Mouse (Mus musculus) hindbrain, embryonic 10.5 days (tissue): ENCODE data around the gene Gm45062. TPM values are rescaled to one million over a fixed set of nuclear protein-coding genes. Genes with fewer than 3 reads are reported as not detected.
"Not testable (repeated sequence)": the region's sequence is repeated elsewhere in the genome, so short reads cannot be mapped to it uniquely, and the experiment has no call there.

Source experiments
- DNase-seq: peaks from one replicate; pipeline ENCODE4 v3.0.0-alpha.2; 2017; ENCODE audit warnings: low spot score
- H3K27ac ChIP-seq: fragments of 300-500 bp; sonication (generic); 2 replicates; pipeline ENCODE4 v1.5.1; 2016; ENCODE audit warnings: mild to moderate bottlenecking, moderate library complexity
- H3K27me3 ChIP-seq: fragments of 300-500 bp; sonication (generic); 2 replicates; pipeline ENCODE4 v1.6.1; 2016; ENCODE audit warnings: mild to moderate bottlenecking; ENCODE audit not compliant: poor library complexity, insufficient read depth, severe bottlenecking
- H3K36me3 ChIP-seq: fragments of 300-500 bp; sonication (generic); 2 replicates; pipeline ENCODE4 v1.6.1; 2016; ENCODE audit warnings: mild to moderate bottlenecking, moderate library complexity
- H3K4me1 ChIP-seq: fragments of 300-500 bp; sonication (generic); replicated peaks from 2 replicates; pipeline ENCODE4 v1.6.1; 2016; ENCODE audit warnings: mild to moderate bottlenecking
- H3K4me3 ChIP-seq: fragments of 300-500 bp; sonication (generic); 2 replicates; pipeline ENCODE4 v1.5.1; 2016; ENCODE audit warnings: mild to moderate bottlenecking, moderate library complexity
- H3K9me3 ChIP-seq: fragments of 300-500 bp; sonication (generic); 2 replicates; pipeline ENCODE4 v1.6.1; 2016; ENCODE audit warnings: mild to moderate bottlenecking, moderate library complexity
- WGBS: fragments of 180-500 bp; shearing (Covaris S2); methylation state at CpG from one replicate; pipeline ENCODE4 v1.1.7; 2016; 5-methylcytosine and 5-hydroxymethylcytosine counted together
- polyA plus RNA-seq: library from polyadenylated mRNA; unstranded; fragments of >200 nt; fragmentation: Nextera tagmentation; extraction: Ambion mirVana; gene quantifications from 2 replicates; pipeline ENCODE4 v1.2.1, GENCODE M21; 2016

Gene Gm45062
- polyA plus RNA-seq, 1 experiment from 2014 or later = 9.1 TPM

DNA sequence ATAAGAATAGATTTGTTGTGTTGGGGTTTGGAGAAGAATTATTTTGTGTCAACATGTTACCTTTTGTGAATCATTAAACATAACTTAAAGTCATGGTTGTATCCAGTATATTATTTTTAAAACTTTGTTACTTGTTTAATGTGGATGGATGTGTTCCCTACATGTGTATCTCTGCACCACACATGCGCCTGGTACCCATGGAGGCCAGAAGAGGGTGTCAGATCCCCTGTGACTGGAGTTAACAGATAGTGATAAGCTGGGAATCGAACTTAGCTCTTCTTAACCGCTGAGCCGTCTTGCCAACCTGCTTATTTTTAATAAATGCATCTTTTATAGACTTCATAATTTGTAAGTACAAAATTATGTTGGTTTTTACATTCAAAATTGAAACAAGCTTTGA, 262.0 kb downstream of the Gm45062 start:
- H3K27me3 ChIP-seq = no peaks in the 10 kb centered on the region
- no peak overlapping the region for H3K27ac ChIP-seq
- H3K36me3 ChIP-seq = no peaks in the 10 kb centered on the region
- H3K4me1 ChIP-seq = no peaks in the 10 kb centered on the region
- no peaks in the 10 kb centered on the region for H3K9me3 ChIP-seq
- H3K4me3 ChIP-seq = no peak overlapping the region
- no peak for DNase-seq
- WGBS = 94% methylated on average over 4 of the region's 4 CpGs

DNA sequence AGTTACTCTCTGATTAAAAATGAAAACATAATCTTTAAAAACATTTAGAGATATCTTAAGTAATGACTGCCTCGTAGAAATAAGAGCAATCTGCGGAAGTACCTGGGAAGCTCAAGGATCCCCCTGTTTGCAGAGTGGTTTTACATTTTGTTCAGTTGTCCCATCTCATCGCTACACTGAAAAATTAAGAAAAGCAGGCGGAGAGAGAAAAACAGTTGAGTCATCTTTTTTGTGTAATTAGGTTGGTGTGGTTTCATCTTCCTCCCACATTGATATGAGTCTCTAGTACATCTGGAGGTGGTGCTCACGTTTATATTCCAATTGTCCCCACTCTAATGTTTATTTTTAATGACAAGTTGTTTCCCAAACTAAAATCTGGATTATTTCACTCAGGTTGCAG, 265.5 kb downstream of the Gm45062 start:
- Histone ChIP-seq H3K36me3 (no peaks in the 10 kb centered on the region), H3K9me3 (no peaks in the 10 kb centered on the region), H3K27ac (no peak overlapping the region), H3K27me3 (no peaks in the 10 kb centered on the region), H3K4me3 (no peak overlapping the region), H3K4me1 (no peaks in the 10 kb centered on the region)
- 90% methylated on average over 5 of the region's 5 CpGs for WGBS
- no peak for DNase-seq

DNA sequence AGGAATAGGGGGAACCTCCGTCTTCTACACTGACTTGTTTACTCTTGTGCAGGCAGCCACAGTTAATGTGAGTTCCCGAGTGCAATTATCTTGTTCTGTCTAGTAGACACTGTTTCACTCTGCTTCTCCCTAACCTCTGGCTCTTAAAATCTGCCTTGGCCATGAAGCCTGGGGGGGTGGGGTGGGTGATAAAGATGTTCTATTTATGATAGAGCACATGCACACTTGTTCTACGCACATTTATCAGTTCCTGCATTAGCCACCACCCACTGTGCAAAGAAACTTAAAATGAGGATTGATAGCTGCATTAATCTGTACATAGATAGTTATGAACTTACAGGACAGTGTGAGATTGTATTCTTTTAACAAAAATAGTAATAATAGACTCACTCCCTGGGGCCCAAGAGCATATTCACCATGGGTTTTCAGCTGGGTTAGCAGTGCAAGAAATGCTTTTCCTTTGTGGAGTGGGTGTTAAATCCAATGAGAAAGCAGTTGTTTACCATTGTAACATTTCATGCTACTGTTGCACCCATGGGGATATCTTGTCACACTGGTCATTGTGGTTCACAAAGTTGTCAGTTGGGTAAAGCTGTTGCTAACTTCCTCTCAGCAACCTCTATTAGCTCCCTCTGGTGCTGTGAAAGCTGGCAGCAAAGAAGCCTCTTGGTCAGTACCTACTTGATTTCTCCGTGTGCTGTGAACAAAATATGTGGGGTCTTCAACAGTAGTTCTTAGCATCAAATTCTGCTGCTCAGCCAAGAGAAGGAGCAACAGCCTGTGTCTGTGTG, 272.0 kb downstream of the Gm45062 start:
- Histone ChIP-seq H3K36me3 (no peaks in the 10 kb centered on the region), H3K27ac (no peak overlapping the region), H3K27me3 (no peaks in the 10 kb centered on the region), H3K9me3 (no peaks in the 10 kb centered on the region), H3K4me3 (no peak overlapping the region), H3K4me1 (no peaks in the 10 kb centered on the region)
- WGBS = 89% methylated on average over 4 of the region's 4 CpGs
- DNase-seq = no peak

DNA sequence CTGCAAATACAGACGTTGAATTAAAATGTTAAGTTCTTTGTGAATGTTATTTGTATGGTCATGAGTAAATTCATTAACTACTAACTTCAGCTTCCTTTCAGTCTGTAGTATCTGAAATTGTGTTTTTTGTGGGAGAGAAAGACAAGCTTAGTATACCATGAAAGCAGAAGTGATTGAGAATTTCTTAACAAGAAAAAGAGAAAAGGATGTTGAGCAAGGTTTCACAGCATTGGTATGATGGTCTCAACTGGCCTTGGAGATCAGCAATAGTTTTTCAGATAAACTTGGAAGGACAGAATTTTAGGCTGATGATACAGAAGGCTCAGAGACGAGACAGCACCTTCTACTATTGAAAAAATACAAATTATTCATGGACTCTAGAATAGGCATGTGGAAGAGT, 277.7 kb downstream of the Gm45062 start:
- Histone ChIP-seq H3K4me1 (no peaks in the 10 kb centered on the region), H3K36me3 (no peaks in the 10 kb centered on the region), H3K9me3 (no peaks in the 10 kb centered on the region), H3K27ac (no peak overlapping the region), H3K4me3 (no peak overlapping the region), H3K27me3 (no peaks in the 10 kb centered on the region)
- DNase-seq = no peak
- WGBS = 88% methylated on average over 2 of the region's 2 CpGs

DNA sequence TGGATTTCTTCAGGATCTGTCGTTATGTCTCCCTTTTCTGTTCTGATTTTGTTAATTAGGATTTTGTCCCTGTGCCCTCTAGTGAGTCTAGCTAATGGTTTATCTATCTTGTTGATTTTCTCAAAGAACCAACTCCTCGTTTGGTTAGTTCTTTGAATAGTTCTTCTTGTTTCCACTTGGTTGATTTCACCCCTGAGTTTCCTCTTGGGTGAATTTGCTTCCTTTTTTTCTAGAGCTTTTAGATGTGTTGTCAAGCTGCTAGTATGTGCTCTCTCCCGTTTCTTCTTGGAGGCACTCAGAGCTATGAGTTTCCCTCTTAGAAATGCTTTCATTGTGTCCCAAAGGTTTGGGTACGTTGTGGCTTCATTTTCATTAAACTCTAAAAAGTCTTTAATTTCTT, 282.3 kb downstream of the Gm45062 start:
- WGBS = 85% methylated on average over 4 of the region's 4 CpGs
- DNase-seq, H3K27ac ChIP-seq, H3K4me3 ChIP-seq, H3K9me3 ChIP-seq, H3K27me3 ChIP-seq, H3K4me1 ChIP-seq: not testable (repeated sequence)
- H3K36me3 ChIP-seq = peaks cover 19% of the 10 kb centered on the region

DNA sequence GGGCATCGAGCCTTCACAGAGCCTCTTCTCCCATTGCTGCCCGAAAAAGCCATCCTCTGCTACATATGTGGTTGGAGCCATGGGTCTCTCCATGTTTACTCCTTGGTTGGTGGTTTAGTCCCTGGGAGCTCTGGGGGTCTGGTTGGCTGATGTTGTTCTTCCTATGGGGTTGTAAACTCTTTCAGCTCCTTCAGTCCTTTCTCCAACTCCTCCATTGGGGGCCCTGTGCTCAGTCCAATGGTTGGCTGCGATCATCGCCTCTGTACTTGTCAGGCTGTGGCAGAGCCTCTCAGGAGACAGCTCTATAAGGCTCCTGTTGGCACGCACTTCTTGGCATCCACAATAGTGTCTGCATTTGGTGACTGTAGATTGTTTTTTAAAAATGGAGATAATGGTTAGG, 285.6 kb downstream of the Gm45062 start:
- H3K4me3 ChIP-seq = no peak overlapping the region
- WGBS = 97% methylated on average over 5 of the region's 5 CpGs
- no peaks in the 10 kb centered on the region for H3K4me1 ChIP-seq
- H3K27ac ChIP-seq = no peak overlapping the region
- H3K9me3 ChIP-seq = no peaks in the 10 kb centered on the region
- DNase-seq = no peak
- peaks cover 26% of the 10 kb centered on the region for H3K36me3 ChIP-seq
- no peaks in the 10 kb centered on the region for H3K27me3 ChIP-seq

DNA sequence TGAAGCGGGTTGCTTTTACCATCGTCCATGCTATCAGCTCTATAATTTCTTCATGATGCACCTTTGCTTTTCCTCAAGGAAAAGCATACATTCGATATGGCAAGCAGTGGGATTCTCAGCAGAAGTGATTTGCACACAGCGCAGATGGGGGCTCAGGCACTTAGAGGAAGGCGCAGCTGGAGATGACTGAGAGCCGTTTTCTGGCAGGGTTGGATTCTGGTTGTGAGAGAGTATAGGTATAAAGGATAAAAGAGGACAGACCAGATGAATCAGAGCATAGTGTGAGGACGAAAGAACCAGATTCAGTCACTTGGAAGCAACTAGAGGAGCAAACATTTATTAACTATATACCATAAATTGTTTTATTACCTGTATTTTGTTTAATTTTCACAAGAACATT, 286.5 kb downstream of the Gm45062 start:
- H3K27ac ChIP-seq = no peak overlapping the region
- H3K9me3 ChIP-seq = no peaks in the 10 kb centered on the region
- H3K27me3 ChIP-seq = no peaks in the 10 kb centered on the region
- no peak overlapping the region for H3K4me3 ChIP-seq
- DNase-seq = no peak
- H3K4me1 ChIP-seq = no peaks in the 10 kb centered on the region
- 95% methylated on average over 7 of the region's 7 CpGs for WGBS
- H3K36me3 ChIP-seq = peaks cover 30% of the 10 kb centered on the region

DNA sequence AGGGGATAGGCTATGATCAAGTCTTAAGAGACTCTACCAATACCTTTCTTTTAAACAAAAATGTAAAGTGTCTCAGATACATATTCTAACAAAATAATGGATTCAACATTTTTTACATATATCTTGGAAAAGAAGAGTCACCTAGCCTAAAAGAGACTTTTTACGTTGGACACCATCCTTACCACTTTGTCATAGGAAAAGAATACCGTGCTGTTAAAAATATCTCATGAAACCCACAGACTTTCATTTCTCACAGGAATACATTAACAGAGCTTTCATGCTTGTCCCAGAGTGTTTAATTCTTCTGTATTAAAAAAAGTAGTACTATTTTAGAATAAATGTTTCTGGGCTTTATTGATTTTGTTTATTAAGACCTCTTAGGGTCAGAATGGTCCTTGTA, 291.9 kb downstream of the Gm45062 start:
- no peaks in the 10 kb centered on the region for H3K4me1 ChIP-seq
- H3K4me3 ChIP-seq = no peak overlapping the region
- no peak overlapping the region for H3K27ac ChIP-seq
- H3K9me3 ChIP-seq = no peaks in the 10 kb centered on the region
- H3K27me3 ChIP-seq = no peaks in the 10 kb centered on the region
- DNase-seq = no peak
- peaks cover 26% of the 10 kb centered on the region for H3K36me3 ChIP-seq
- WGBS = 97% methylated on average over 2 of the region's 2 CpGs

DNA sequence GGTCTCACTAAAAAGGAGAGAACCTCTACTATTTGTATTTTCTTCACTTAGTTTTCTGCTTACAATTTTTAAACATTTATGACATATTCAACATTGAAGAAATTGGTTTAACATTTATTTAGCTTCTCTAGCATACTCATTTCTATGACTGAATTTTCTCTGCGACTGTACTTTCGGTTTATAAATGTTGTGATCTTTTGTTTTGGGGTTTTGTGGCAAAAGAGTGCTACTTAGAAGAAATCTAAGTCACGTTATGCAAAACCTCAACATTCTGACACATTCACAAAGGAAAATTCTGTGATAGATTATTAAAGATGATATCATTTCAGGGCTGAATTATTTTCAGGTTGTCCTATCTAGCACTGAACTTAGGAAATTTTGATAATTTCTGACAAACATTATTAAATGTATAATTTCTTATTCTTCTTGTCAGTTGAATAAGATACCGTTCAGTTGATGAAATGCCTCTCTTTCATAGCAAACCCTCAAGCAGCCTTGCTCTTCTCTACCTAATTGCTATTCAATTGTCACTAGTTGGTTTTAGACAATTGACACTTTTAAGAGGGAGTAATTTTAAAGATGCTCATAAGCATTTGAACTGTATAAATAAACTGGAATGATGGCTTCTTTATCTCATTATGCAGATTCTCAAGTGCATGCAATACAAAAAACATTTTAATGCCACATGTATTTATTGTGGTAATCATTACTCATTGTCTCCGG, 297.8 kb downstream of the Gm45062 start:
- Histone ChIP-seq H3K36me3 (peaks cover 32% of the 10 kb centered on the region), H3K27me3 (no peaks in the 10 kb centered on the region), H3K4me3 (no peak overlapping the region), H3K27ac (no peak overlapping the region), H3K4me1 (no peaks in the 10 kb centered on the region), H3K9me3 (no peaks in the 10 kb centered on the region)
- 92% methylated on average over 5 of the region's 5 CpGs for WGBS
- DNase-seq = no peak

DNA sequence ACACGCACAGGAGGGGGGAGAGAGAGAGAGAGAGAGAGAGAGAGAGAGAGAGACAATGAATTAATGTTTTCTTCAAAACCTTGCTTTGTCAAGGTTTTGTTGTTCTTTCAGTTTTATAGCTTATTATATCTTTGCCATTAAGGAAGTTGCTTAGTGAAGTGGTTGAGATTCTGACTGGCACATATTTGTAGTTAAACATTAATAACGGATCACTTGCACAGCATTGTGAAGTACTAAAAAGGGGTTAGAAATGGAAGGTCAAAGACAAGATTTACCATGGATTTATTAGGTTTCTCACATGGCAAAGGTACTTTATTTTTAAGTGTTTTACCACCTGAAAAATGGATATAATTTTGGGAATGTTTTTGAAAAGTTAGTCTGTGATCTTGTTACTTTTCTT, 301.4 kb downstream of the Gm45062 start:
- no peak overlapping the region for H3K27ac ChIP-seq
- H3K27me3 ChIP-seq = no peaks in the 10 kb centered on the region
- 97% methylated on average over 2 of the region's 2 CpGs for WGBS
- no peak overlapping the region for H3K4me3 ChIP-seq
- H3K4me1 ChIP-seq = no peaks in the 10 kb centered on the region
- no peak for DNase-seq
- H3K9me3 ChIP-seq = no peaks in the 10 kb centered on the region
- peaks cover 33% of the 10 kb centered on the region for H3K36me3 ChIP-seq

DNA sequence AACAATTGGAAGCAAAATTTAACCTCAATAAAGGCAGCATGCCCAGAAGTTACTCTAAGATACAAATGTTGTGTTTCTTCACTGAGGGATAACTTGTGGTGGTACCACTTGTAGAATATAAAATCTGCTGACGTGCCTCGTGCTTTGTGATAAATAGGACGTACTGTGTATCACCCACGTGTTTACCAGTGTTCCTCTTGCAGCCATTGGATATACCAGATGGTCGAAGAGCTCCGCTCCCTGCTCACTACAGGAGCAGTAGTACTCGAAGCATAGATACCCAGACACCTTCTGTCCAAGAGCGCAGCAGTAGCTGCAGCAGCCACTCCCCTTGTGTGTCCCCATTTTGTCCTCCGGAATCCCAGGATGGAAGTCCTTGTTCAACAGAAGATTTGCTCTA, 323.1 kb downstream of the Gm45062 start:
- Histone ChIP-seq H3K27me3 (no peaks in the 10 kb centered on the region), H3K4me1 (no peaks in the 10 kb centered on the region), H3K36me3 (peaks cover 21% of the 10 kb centered on the region), H3K27ac (no peak overlapping the region), H3K4me3 (no peak overlapping the region), H3K9me3 (no peaks in the 10 kb centered on the region)
- no peak for DNase-seq
- WGBS = 95% methylated on average over 9 of the region's 9 CpGs

DNA sequence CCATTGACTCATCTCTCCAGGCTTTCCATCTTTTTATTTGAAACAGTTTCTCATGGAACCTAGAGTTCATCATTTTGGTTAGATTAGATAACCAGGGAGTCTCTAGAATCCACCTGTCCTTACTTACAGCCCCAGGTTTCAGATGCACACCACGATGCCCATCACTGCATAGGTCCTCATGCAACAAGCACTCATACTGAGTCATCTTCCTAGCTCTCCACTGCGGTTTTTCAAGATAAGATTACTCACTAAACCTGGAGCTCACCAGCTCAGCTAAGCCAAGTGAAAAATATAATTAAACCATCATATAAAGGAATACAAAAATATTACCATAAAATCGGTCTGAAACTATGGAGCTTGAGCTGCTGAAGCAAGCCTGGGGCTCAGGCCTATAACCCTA, 324.6 kb downstream of the Gm45062 start:
- Histone ChIP-seq H3K9me3 (no peaks in the 10 kb centered on the region), H3K4me1 (no peaks in the 10 kb centered on the region), H3K36me3 (peaks cover 25% of the 10 kb centered on the region), H3K4me3 (no peak overlapping the region), H3K27me3 (no peaks in the 10 kb centered on the region), H3K27ac (no peak overlapping the region)
- DNase-seq = no peak
- 94% methylated on average over 3 of the region's 3 CpGs for WGBS

DNA sequence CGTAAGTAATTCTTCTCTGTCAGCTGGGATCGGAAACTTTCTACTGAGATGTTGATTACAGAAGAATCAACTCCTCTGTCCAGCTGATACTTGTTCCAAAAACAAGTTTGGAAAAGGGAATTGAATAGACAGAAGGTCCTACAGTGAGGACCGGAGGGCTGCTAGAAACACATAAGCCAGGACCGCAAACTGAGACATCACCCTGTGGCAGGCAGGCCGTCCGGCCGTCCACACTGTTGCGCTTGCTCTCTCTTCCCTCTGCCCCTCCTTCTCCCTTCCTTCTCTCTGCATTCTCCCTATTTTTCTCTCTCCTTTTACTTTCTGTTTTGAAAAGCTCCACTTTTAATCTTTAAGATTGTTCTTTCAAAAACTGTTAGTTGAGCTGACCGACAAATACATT, 332.4 kb downstream of the Gm45062 start:
- no peak overlapping the region for H3K4me3 ChIP-seq
- no peaks in the 10 kb centered on the region for H3K27me3 ChIP-seq
- H3K36me3 ChIP-seq = peaks cover 30% of the 10 kb centered on the region
- WGBS = 92% methylated on average over 9 of the region's 9 CpGs
- H3K9me3 ChIP-seq = no peaks in the 10 kb centered on the region
- H3K4me1 ChIP-seq = no peaks in the 10 kb centered on the region
- H3K27ac ChIP-seq = no peak overlapping the region
- no peak for DNase-seq
